Comparison of ENCODE assay signal across 8 mouse cellular contexts in the genomic region with DNA sequence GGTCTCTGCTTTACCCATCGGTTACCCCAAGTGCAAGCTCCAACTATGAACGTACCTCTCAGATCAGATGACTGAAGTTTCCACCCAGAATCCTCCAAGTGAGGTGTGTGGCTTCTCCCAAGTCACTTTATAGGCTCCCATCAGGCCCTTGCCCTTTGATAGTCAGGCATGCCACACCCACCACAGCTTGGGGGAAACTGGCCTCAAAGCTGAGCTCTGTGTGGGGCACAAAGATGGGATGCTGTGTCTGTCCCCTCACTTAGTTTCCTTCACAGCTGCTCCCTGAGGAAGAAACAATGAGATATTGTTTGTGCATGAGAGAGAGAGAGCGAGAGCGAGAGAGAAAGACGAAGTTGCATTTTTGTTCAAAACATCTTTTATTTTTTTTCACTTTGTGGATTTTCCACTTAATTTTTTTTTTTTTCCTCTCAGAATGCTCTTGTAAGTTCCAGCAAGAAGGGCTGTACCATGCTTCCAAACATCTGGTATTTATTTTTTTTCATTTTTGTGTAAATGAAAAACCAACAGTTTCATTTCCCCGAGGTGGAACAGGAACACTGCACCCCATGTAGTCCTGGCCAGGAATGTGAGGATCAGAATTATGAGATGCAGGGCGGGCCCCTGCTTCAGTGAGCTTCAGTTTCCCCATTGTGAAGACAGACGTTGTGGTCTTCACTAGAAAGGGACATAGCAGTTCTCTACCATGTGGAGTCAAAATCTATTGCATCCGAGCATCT. TPM values are rescaled to one million over a fixed set of nuclear protein-coding genes. Genes with fewer than 3 reads are reported as not detected.
DNase-seq lines count a peak whose midpoint lies in the region; ATAC-seq lines count a peak whose summit lies in the region.

A gene (minus strand): TSS at position 312 of the 737 bp plus-strand sequence.

- H3K4me3 ChIP-seq in embryonic facial prominence, embryonic 14.5 days (ENCODE audit: low read depth, low read length): no peak within 1 kb of the TSS; the same call in 1 of the 2 replicates
- no peak within 1 kb of the TSS for H3K4me3 ChIP-seq in hindbrain, embryonic 16.5 days (ENCODE audit: low read length)
- H3K4me3 ChIP-seq in midbrain, embryonic 10.5 days: no peak within 1 kb of the TSS

- H3K4me2 ChIP-seq in embryonic facial prominence, embryonic 14.5 days (ENCODE audit: low read depth, low read length): peak within 1 kb of the TSS; percentile 29
- no peak within 1 kb of the TSS for H3K4me2 ChIP-seq in hindbrain, embryonic 16.5 days (ENCODE audit: low read length)

- peak within 1 kb of the TSS; percentile 48 for H3K9ac ChIP-seq in embryonic facial prominence, embryonic 14.5 days (ENCODE audit: low read depth, low read length)
- no peak within 1 kb of the TSS for H3K9ac ChIP-seq in hindbrain, embryonic 16.5 days (ENCODE audit: low read depth, low read length)

- ATAC-seq in embryonic facial prominence, embryonic 14.5 days (ENCODE audit: low read depth): peak; percentile 72
- ATAC-seq in hindbrain, embryonic 16.5 days: no peak

- H3K4me1 ChIP-seq in embryonic facial prominence, embryonic 14.5 days (ENCODE audit: control insufficient read depth, insufficient read depth, low read length): peaks cover 27% of the 10 kb centered on the region
- H3K4me1 ChIP-seq in hindbrain, embryonic 16.5 days (ENCODE audit: control insufficient read depth, insufficient read depth, low read depth, low read length): no peaks in the 10 kb centered on the region; the same call in 1 of the 2 replicates
- H3K4me1 ChIP-seq in midbrain, embryonic 10.5 days: peaks cover 34% of the 10 kb centered on the region

- WGBS in embryonic facial prominence, embryonic 14.5 days: 32% methylated on average over 9 of the region's 9 CpGs
- 33% methylated on average over 9 of the region's 9 CpGs for WGBS in hindbrain, embryonic 16.5 days
- WGBS in midbrain, embryonic 10.5 days: 52% methylated on average over 9 of the region's 9 CpGs

- H3K36me3 ChIP-seq in embryonic facial prominence, embryonic 14.5 days (ENCODE audit: control insufficient read depth, insufficient read depth, low read length): no peaks in the 10 kb centered on the region
- no peaks in the 10 kb centered on the region for H3K36me3 ChIP-seq in hindbrain, embryonic 16.5 days (ENCODE audit: control insufficient read depth, insufficient read depth, low read length)
- no peaks in the 10 kb centered on the region for H3K36me3 ChIP-seq in midbrain, embryonic 10.5 days

- peak within 1 kb of the TSS; percentile 87 for H3K27ac ChIP-seq in embryonic facial prominence, embryonic 14.5 days (replicated peaks; ENCODE audit: low read depth, low read length)
- H3K27ac ChIP-seq in hindbrain, embryonic 16.5 days (ENCODE audit: low read depth, low read length): peak within 1 kb of the TSS; percentile 21; the same call in 1 of the 2 replicates
- H3K27ac ChIP-seq in midbrain, embryonic 10.5 days (replicated peaks): peak within 1 kb of the TSS; percentile 35; the same call in 1 of the 2 replicates

- H3K27me3 ChIP-seq in embryonic facial prominence, embryonic 14.5 days (replicated peaks; ENCODE audit: control insufficient read depth, insufficient read depth, low read length): no peaks in the 10 kb centered on the region
- H3K27me3 ChIP-seq in hindbrain, embryonic 16.5 days (replicated peaks; ENCODE audit: control insufficient read depth, insufficient read depth, low read length): no peaks in the 10 kb centered on the region
- no peaks in the 10 kb centered on the region for H3K27me3 ChIP-seq in midbrain, embryonic 10.5 days (ENCODE audit: low read depth, poor library complexity, severe bottlenecking)

- peak; percentile 88 for DNase-seq in brain, adult 2 months (ENCODE audit: low read depth, low spot score)
- peak; percentile 87 for DNase-seq in embryonic facial prominence, embryonic 14.5 days (ENCODE audit: low spot score)
- no peak for DNase-seq in midbrain, embryonic 10.5 days (ENCODE audit: low spot score)
- DNase-seq in spleen, postnatal 4 days (ENCODE audit: low spot score in 2 of 2): no peak
- no peak for DNase-seq in thymus, adult 18-20 months
- DNase-seq in urinary bladder, postnatal 36 days (ENCODE audit: low spot score in 2 of 2): no peak
- no peak for DNase-seq in spleen, adult 12 weeks (ENCODE audit: low spot score)

- no peaks in the 10 kb centered on the region for H3K9me3 ChIP-seq in embryonic facial prominence, embryonic 14.5 days (ENCODE audit: control insufficient read depth, low read length)
- H3K9me3 ChIP-seq in hindbrain, embryonic 16.5 days (ENCODE audit: control insufficient read depth, low read length): no peaks in the 10 kb centered on the region
- H3K9me3 ChIP-seq in midbrain, embryonic 10.5 days (replicated peaks): no peaks in the 10 kb centered on the region

RNA-seq across cellular contexts. Expression of the gene that starts here (rescaled TPM):
- polyA plus RNA-seq in embryonic facial prominence, embryonic 14.5 days (2014; fragmentation: Nextera tagmentation; extraction: Ambion mirVana): 63.0 and 64.0 TPM in 2 replicates
- 119 and 120 TPM in 2 replicates for polyA plus RNA-seq in hindbrain, embryonic 16.5 days (2015; fragmentation: Nextera tagmentation; extraction: Ambion mirVana)
- polyA plus RNA-seq in midbrain, embryonic 10.5 days (2016; fragmentation: Nextera tagmentation; extraction: Ambion mirVana): 17.4 and 29.0 TPM in 2 replicates

Comparison
In these comparisons a context has a peak if more than half of its experiments do, and no peak if none do; other contexts are left out.
1. DNase-seq: peak in brain, adult 2 months (single experiment) and embryonic facial prominence, embryonic 14.5 days (single experiment); none in midbrain, embryonic 10.5 days (single experiment), spleen, postnatal 4 days (0 of 2), thymus, adult 18-20 months (0 of 2), urinary bladder, postnatal 36 days (0 of 2) and spleen, adult 12 weeks (single experiment).
2. H3K27ac ChIP-seq: peak in every context shown above with its lines; median percentile 87 in embryonic facial prominence, embryonic 14.5 days; 35 in midbrain, embryonic 10.5 days; 21 in hindbrain, embryonic 16.5 days.